Comparison of ENCODE assay signal across 27 mouse cellular contexts in the genomic region with DNA sequence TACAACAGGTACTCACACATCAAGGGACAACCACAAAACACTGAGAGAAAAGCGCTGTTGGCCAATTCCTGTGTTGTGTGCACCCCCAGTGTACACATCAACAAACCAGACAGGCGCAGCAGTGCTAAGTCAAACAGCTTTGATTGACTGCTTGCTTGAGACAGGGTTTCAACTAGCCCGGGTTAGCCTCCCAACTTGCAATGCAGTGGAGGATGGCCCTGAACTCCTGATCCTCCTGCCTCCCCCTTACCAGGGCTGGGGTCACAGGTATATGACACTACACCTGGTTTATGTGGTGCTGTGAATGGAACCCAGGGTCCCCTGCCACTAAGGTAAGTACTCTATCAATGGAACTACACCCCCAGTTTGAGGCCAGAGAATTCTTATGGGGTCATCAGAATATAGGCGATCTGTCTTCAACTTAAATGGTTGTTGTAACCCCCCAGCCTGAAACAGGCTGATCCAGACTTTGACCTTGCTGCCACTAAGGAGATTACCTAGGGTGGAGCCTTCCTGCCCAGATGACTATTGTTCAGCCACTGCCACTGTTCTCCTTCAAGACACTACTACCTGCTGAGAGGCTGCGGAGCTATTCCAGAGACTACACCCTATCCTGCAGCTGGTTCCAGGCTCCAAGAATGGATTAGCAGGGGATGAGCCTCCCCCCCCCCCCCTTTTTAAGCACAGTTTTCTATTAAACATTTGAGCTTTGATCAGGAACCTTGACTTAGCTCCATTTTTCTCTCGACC. TPM values are rescaled to one million over a fixed set of nuclear protein-coding genes. Genes with fewer than 3 reads are reported as not detected.
A peak's percentile ranks its signal among the peaks of the same experiment; 100 is the strongest.
DNase-seq lines count a peak whose midpoint lies in the region; ATAC-seq and TF ChIP-seq lines count a peak whose summit lies in the region.
"Had no signal": no experiment of that assay in that cellular context is flagged by ENCODE, and none has a peak within 500 bp of the region (broad histone marks: within the 10 kb centered on the region; RNA-seq: fewer than 3 reads in every experiment).

No protein-coding gene starts in this region.

- in situ Hi-C loops in ES-E14 (cut with MboI; ENCODE audit: low sequenced_read_pairs in 2 of 2, unreplicated experiment in 2 of 2) = no loop called here

- no peak for TF ChIP-seq POLR2A in heart, adult 2 months (IDR thresholded peaks at IDR 0.05; ENCODE audit: insufficient read depth, low read depth, low read length)
- TF ChIP-seq POLR2A in small intestine, adult 2 months (IDR thresholded peaks at IDR 0.05; ENCODE audit: low read depth, low read length) = no peak
- no peak for TF ChIP-seq POLR2A in kidney, adult 2 months (IDR thresholded peaks at IDR 0.05; ENCODE audit: low read depth, low read length)

- TF ChIP-seq EP300 in heart, adult 2 months (IDR thresholded peaks at IDR 0.05; ENCODE audit: insufficient read depth, low read depth, low read length) = no peak

- no peaks in the 10 kb centered on the region for H3K27me3 ChIP-seq in heart, embryonic 13.5 days (replicated peaks)
- H3K27me3 ChIP-seq in heart, adult 2 months (ENCODE audit: control insufficient read depth, insufficient read depth, low read length) = no peaks in the 10 kb centered on the region
- H3K27me3 ChIP-seq in intestine, embryonic 15.5 days (replicated peaks) = no peaks in the 10 kb centered on the region
- no peaks in the 10 kb centered on the region for H3K27me3 ChIP-seq in small intestine, adult 2 months (ENCODE audit: control insufficient read depth, insufficient read depth, low read length)
- H3K27me3 ChIP-seq in midbrain, postnatal 0 days (ENCODE audit: insufficient read depth, low read length) = no peaks in the 10 kb centered on the region
- no peaks in the 10 kb centered on the region for H3K27me3 ChIP-seq in kidney, adult 2 months (replicated peaks; ENCODE audit: control insufficient read depth, insufficient read depth, low read length)
- H3K27me3 ChIP-seq: embryonic facial prominence, embryonic 12.5 days; embryonic facial prominence, embryonic 15.5 days; forebrain, embryonic 15.5 days; heart, embryonic 15.5 days; hindbrain, embryonic 13.5 days had no signal

- H3K4me1 ChIP-seq in heart, embryonic 13.5 days = peaks cover 80% of the 10 kb centered on the region
- peaks cover 19% of the 10 kb centered on the region for H3K4me1 ChIP-seq in heart, adult 2 months (ENCODE audit: control insufficient read depth, insufficient read depth, low read length)
- peaks cover 11 to 48% of the 10 kb centered on the region in 2 experiments for H3K4me1 ChIP-seq in ES-E14 (ENCODE audit: control insufficient read depth in 2 of 2, insufficient read depth in 2 of 2, low read length in 2 of 2, poor library complexity in 1 of 2)
- H3K4me1 ChIP-seq in intestine, embryonic 15.5 days (replicated peaks) = peaks cover 44% of the 10 kb centered on the region
- peaks cover 49% of the 10 kb centered on the region for H3K4me1 ChIP-seq in small intestine, adult 2 months (ENCODE audit: control insufficient read depth, insufficient read depth, insufficient read length, low read length)
- H3K4me1 ChIP-seq in midbrain, postnatal 0 days (ENCODE audit: insufficient read depth, low read length) = peaks cover 5% of the 10 kb centered on the region; the same call in 1 of the 2 replicates
- H3K4me1 ChIP-seq in kidney, adult 2 months (ENCODE audit: control insufficient read depth, insufficient read depth, low read length) = peaks cover 9% of the 10 kb centered on the region

- no peak for DNase-seq in heart, adult 2 months
- DNase-seq in ES-E14 (ENCODE audit: low read depth, low spot score) = no peak
- no peak for DNase-seq in midbrain, postnatal 0 days (ENCODE audit: low spot score)
- DNase-seq in kidney, adult 2 months = no peak
- DNase-seq in gastrocnemius, adult 18-20 months (ENCODE audit: low spot score) = no peak
- DNase-seq: adrenal gland, adult 8-10 months; adrenal gland, postnatal 25 days; cerebellum, adult 18-20 months; cerebellum, adult 9-10 months; cerebellum, postnatal 14 days; gastrocnemius, postnatal 10 days; gastrocnemius, postnatal 36 days; heart, postnatal 10 days; heart, postnatal 36 days; kidney, adult 18-20 months had no signal

- H3K27ac ChIP-seq in heart, embryonic 13.5 days (replicated peaks) = 0 out of 2 replicates have a peak overlapping the region, but pooled peaks have one; percentile 1
- H3K27ac ChIP-seq in heart, adult 2 months = no peak overlapping the region
- peak overlapping the region; percentile 93 for H3K27ac ChIP-seq in ES-E14 (ENCODE audit: insufficient read depth, low read depth, low read length, poor library complexity, severe bottlenecking)
- peak overlapping the region; percentile 27; the same call in 1 of the 2 replicates for H3K27ac ChIP-seq in intestine, embryonic 15.5 days
- H3K27ac ChIP-seq in small intestine, adult 2 months (ENCODE audit: insufficient read depth, low read depth, low read length) = peak overlapping the region; percentile 65
- no peak overlapping the region for H3K27ac ChIP-seq in midbrain, postnatal 0 days (ENCODE audit: low read depth, low read length)
- H3K27ac ChIP-seq in kidney, adult 2 months (ENCODE audit: insufficient read depth, low read depth, low read length) = no peak overlapping the region
- H3K27ac ChIP-seq: embryonic facial prominence, embryonic 12.5 days; forebrain, embryonic 15.5 days; hindbrain, embryonic 10.5 days; hindbrain, embryonic 13.5 days; hindbrain, postnatal 0 days had no signal

- 92% methylated on average over 6 of the region's 6 CpGs for WGBS in heart, embryonic 13.5 days
- 85% methylated on average over 6 of the region's 6 CpGs for WGBS in heart, adult 2 months
- 80% methylated on average over 6 of the region's 6 CpGs for WGBS in intestine, embryonic 15.5 days
- 53% methylated on average over 6 of the region's 6 CpGs for WGBS in small intestine, adult 2 months
- WGBS in midbrain, postnatal 0 days = 86% methylated on average over 6 of the region's 6 CpGs
- WGBS in kidney, adult 2 months = 83% methylated on average over 6 of the region's 6 CpGs

- H3K9me3 ChIP-seq in heart, embryonic 13.5 days = 0 out of 2 replicates have a peak, but pooled peaks cover 5% of the 10 kb centered on the region
- no peaks in the 10 kb centered on the region for H3K9me3 ChIP-seq in ES-E14 (ENCODE audit: control insufficient read depth, insufficient read depth, low read depth, low read length)
- no peaks in the 10 kb centered on the region for H3K9me3 ChIP-seq in intestine, embryonic 15.5 days
- H3K9me3 ChIP-seq in midbrain, postnatal 0 days (ENCODE audit: low read length) = no peaks in the 10 kb centered on the region
- H3K9me3 ChIP-seq: embryonic facial prominence, embryonic 12.5 days; embryonic facial prominence, embryonic 15.5 days; heart, embryonic 15.5 days had no signal

- H3K79me2 ChIP-seq in heart, adult 2 months (replicated peaks; ENCODE audit: control insufficient read depth, insufficient read depth, low read length) = 0 out of 2 replicates have a peak, but pooled peaks cover 2% of the 10 kb centered on the region

- intact Hi-C loops in heart, adult 2 months (cut with DNase I) = loop anchor here (2.0 kb wide), 1 partner anchor 14 kb away; no protein-coding TSS in a partner anchor

- H3K9ac ChIP-seq in heart, embryonic 13.5 days = no peak overlapping the region
- H3K9ac ChIP-seq in heart, adult 2 months (ENCODE audit: low read depth, low read length) = no peak overlapping the region
- H3K9ac ChIP-seq in ES-E14 (ENCODE audit: insufficient read depth, low read depth, low read length, poor library complexity, severe bottlenecking) = peak overlapping the region; percentile 7; the same call in 1 of the 2 replicates
- no peak overlapping the region for H3K9ac ChIP-seq in intestine, embryonic 15.5 days
- no peak overlapping the region for H3K9ac ChIP-seq in midbrain, postnatal 0 days (replicated peaks; ENCODE audit: low read length, poor library complexity, severe bottlenecking)
- H3K9ac ChIP-seq: embryonic facial prominence, embryonic 12.5 days; embryonic facial prominence, embryonic 15.5 days; forebrain, embryonic 15.5 days; heart, embryonic 15.5 days; hindbrain, embryonic 13.5 days had no signal

- TF ChIP-seq CTCF in heart, adult 2 months (IDR thresholded peaks at IDR 0.05) = no peak
- TF ChIP-seq CTCF in small intestine, adult 2 months (IDR thresholded peaks at IDR 0.05; ENCODE audit: extremely low read depth, insufficient read length, insufficient replicate concordance, low read depth, low read length) = no peak
- TF ChIP-seq CTCF in midbrain, postnatal 0 days (IDR thresholded peaks at IDR 0.05) = no peak
- TF ChIP-seq CTCF in kidney, adult 2 months (conservative IDR thresholded peaks at IDR 0.05; ENCODE audit: insufficient read depth, insufficient read length, low read depth, low read length) = no peak

- no peak overlapping the region for H3K4me2 ChIP-seq in heart, embryonic 13.5 days
- H3K4me2 ChIP-seq in intestine, embryonic 15.5 days (replicated peaks) = no peak overlapping the region
- no peak overlapping the region for H3K4me2 ChIP-seq in midbrain, postnatal 0 days (ENCODE audit: low read depth, low read length, poor library complexity, severe bottlenecking)
- H3K4me2 ChIP-seq: embryonic facial prominence, embryonic 12.5 days; embryonic facial prominence, embryonic 15.5 days; forebrain, embryonic 15.5 days; heart, embryonic 11.5 days; hindbrain, embryonic 13.5 days had no signal

- ATAC-seq in heart, embryonic 13.5 days (ENCODE audit: extremely low read depth, insufficient number of reproducible peaks, low FRiP score, low TSS enrichment) = no peak
- no peak for ATAC-seq in intestine, embryonic 15.5 days
- no peak for ATAC-seq in midbrain, postnatal 0 days (ENCODE audit: low FRiP score)
- ATAC-seq: forebrain, embryonic 15.5 days; hindbrain, postnatal 0 days; inflammation-experienced regulatory T-cells, adult 6 months had no signal

- no peak overlapping the region for H3K4me3 ChIP-seq in heart, embryonic 13.5 days
- no peak overlapping the region for H3K4me3 ChIP-seq in heart, adult 2 months
- H3K4me3 ChIP-seq in ES-E14 (ENCODE audit: insufficient read depth in 1 of 2, low read depth in 1 of 2, low read length in 2 of 2, poor library complexity in 1 of 2, severe bottlenecking in 1 of 2) = no peak overlapping the region; a peak in 1 of 4 replicates
- H3K4me3 ChIP-seq in intestine, embryonic 15.5 days (replicated peaks) = no peak overlapping the region
- H3K4me3 ChIP-seq in small intestine, adult 2 months (ENCODE audit: low read depth, low read length) = no peak overlapping the region
- H3K4me3 ChIP-seq in midbrain, postnatal 0 days (ENCODE audit: low read depth, low read length) = no peak overlapping the region
- no peak overlapping the region for H3K4me3 ChIP-seq in kidney, adult 2 months (ENCODE audit: insufficient read depth, low read depth, low read length)
- H3K4me3 ChIP-seq: embryonic facial prominence, embryonic 12.5 days; embryonic facial prominence, embryonic 15.5 days; forebrain, embryonic 15.5 days; heart, embryonic 15.5 days; hindbrain, embryonic 10.5 days; hindbrain, embryonic 13.5 days had no signal

- peaks cover 24% of the 10 kb centered on the region for H3K36me3 ChIP-seq in heart, embryonic 13.5 days
- H3K36me3 ChIP-seq in heart, adult 2 months (ENCODE audit: control insufficient read depth, insufficient read depth, low read length) = no peaks in the 10 kb centered on the region
- peaks cover 2% of the 10 kb centered on the region; the same call in 1 of the 2 replicates for H3K36me3 ChIP-seq in ES-E14 (ENCODE audit: control insufficient read depth, insufficient read depth, low read length, poor library complexity, severe bottlenecking)
- peaks cover 3% of the 10 kb centered on the region; the same call in 1 of the 2 replicates for H3K36me3 ChIP-seq in intestine, embryonic 15.5 days
- no peaks in the 10 kb centered on the region for H3K36me3 ChIP-seq in small intestine, adult 2 months (ENCODE audit: control insufficient read depth, insufficient read depth, low read length)
- H3K36me3 ChIP-seq in midbrain, postnatal 0 days (ENCODE audit: insufficient read depth, low read length) = no peaks in the 10 kb centered on the region
- no peaks in the 10 kb centered on the region for H3K36me3 ChIP-seq in kidney, adult 2 months (ENCODE audit: control insufficient read depth, insufficient read depth, low read length)

RNA-seq across cellular contexts. Expression of a gene that starts 17.7 kb away (rescaled TPM):
- 53.4 and 56.5 TPM in 2 replicates for polyA plus RNA-seq in heart, embryonic 13.5 days (2015; fragmentation: Nextera tagmentation; extraction: Ambion mirVana)
- total RNA-seq in heart, adult 2 months (2021) = 10 to 100 TPM; 23.8 to 26.4 TPM
- polyA plus RNA-seq in heart, adult 2 months (2012; rRNA removed) = 13.4 and 18.0 TPM in 2 replicates
- 63.5 and 118 TPM in 2 replicates for total RNA-seq in ES-E14 (2012; rRNA removed)
- 81.6 and 84.4 TPM in 2 replicates for polyA plus RNA-seq in intestine, embryonic 15.5 days (2015; fragmentation: Nextera tagmentation; extraction: Ambion mirVana)
- polyA plus RNA-seq in small intestine, adult 2 months (2012; rRNA removed) = 25.0 and 40.4 TPM in 2 replicates
- total RNA-seq in midbrain, postnatal 0 days (2014; rRNA removed) = 53.4 and 69.5 TPM in 2 replicates
- polyA plus RNA-seq in midbrain, postnatal 0 days (2015; fragmentation: Nextera tagmentation; extraction: Ambion mirVana) = 50.9 and 54.3 TPM in 2 replicates
- polyA plus RNA-seq in kidney, adult 2 months (2012; rRNA removed) = 22.4 and 24.0 TPM in 2 replicates
- total RNA-seq in gastrocnemius, adult 18-20 months (2021) = 10 to 100 TPM; 10.9 to 19.9 TPM

Comparison
In these comparisons a context has a peak if more than half of its experiments do, and no peak if none do; other contexts are left out.
1. H3K27ac ChIP-seq: peak in heart, embryonic 13.5 days (single experiment), ES-E14 (single experiment), intestine, embryonic 15.5 days (single experiment) and small intestine, adult 2 months (single experiment); none in heart, adult 2 months (single experiment), midbrain, postnatal 0 days (single experiment) and kidney, adult 2 months (single experiment).